Mouse (Mus musculus): ENCODE results near the gene Slc25a28.

The Slc25a28 gene

GRCm38 (mm10) chr19:43674730-43675524, at the start of gene Slc25a28:
Gene Slc25a28 (minus strand): TSS chr19:43674881.
- peak; percentile 88 for ATAC-seq (ENCODE audit: low TSS enrichment)

GRCm38 (mm10) chr19:43724194-43724593, 49.5 kb upstream of the Slc25a28 start:
- ATAC-seq (ENCODE audit: low TSS enrichment) = no peak

GRCm38 (mm10) chr19:43723501-43723900, 48.8 kb upstream of the Slc25a28 start:
- ATAC-seq (ENCODE audit: low TSS enrichment) = no peak

GRCm38 (mm10) chr19:43722891-43723290, 48.2 kb upstream of the Slc25a28 start:
- ATAC-seq (ENCODE audit: low TSS enrichment) = no peak

- ATAC-seq (ENCODE audit: low TSS enrichment) = peak; percentile 87
Observed at GRCm38 (mm10) chr19:43720061-43720460, 45.4 kb upstream of the Slc25a28 start.

- ATAC-seq (ENCODE audit: low TSS enrichment) = no peak
Observed at GRCm38 (mm10) chr19:43711971-43712370, 37.3 kb upstream of the Slc25a28 start.

- ATAC-seq (ENCODE audit: low TSS enrichment) = no peak
Observed at GRCm38 (mm10) chr19:43711159-43711916, 36.7 kb upstream of the Slc25a28 start.

GRCm38 (mm10) chr19:43709317-43709716, 34.6 kb upstream of the Slc25a28 start:
- no peak; the same call in 1 of the 2 replicates for ATAC-seq (ENCODE audit: low TSS enrichment)

- ATAC-seq (ENCODE audit: low TSS enrichment) = no peak
Observed at GRCm38 (mm10) chr19:43708206-43708605, 33.5 kb upstream of the Slc25a28 start.

- ATAC-seq (ENCODE audit: low TSS enrichment) = no peak
Observed at GRCm38 (mm10) chr19:43704787-43705497, 30.3 kb upstream of the Slc25a28 start.

- ATAC-seq (ENCODE audit: low TSS enrichment) = no peak
Observed at GRCm38 (mm10) chr19:43704211-43704610, 29.5 kb upstream of the Slc25a28 start.

- peak; percentile 58 for ATAC-seq (ENCODE audit: low TSS enrichment)
Observed at GRCm38 (mm10) chr19:43699763-43700155, 25.1 kb upstream of the Slc25a28 start.

GRCm38 (mm10) chr19:43699021-43699762, 24.5 kb upstream of the Slc25a28 start:
- peak; percentile 74 for ATAC-seq (ENCODE audit: low TSS enrichment)

GRCm38 (mm10) chr19:43697666-43698370, 23.1 kb upstream of the Slc25a28 start:
- ATAC-seq (ENCODE audit: low TSS enrichment) = peak; percentile 66

GRCm38 (mm10) chr19:43695514-43695964, 20.9 kb upstream of the Slc25a28 start:
- no peak for ATAC-seq (ENCODE audit: low TSS enrichment)

- no peak for ATAC-seq (ENCODE audit: low TSS enrichment)
Observed at GRCm38 (mm10) chr19:43692815-43693214, 18.1 kb upstream of the Slc25a28 start.

- peak; percentile 98 for ATAC-seq (ENCODE audit: low TSS enrichment)
Observed at GRCm38 (mm10) chr19:43689419-43690246, 15.0 kb upstream of the Slc25a28 start, which contains the start of gene Entpd7. Gene Entpd7 (plus strand): TSS chr19:43689672.

GRCm38 (mm10) chr19:43681541-43681940, 6.9 kb upstream of the Slc25a28 start:
- ATAC-seq (ENCODE audit: low TSS enrichment) = no peak

GRCm38 (mm10) chr19:43679474-43679981, 4.8 kb upstream of the Slc25a28 start:
- ATAC-seq (ENCODE audit: low TSS enrichment) = no peak
